Mouse (Mus musculus) heart, adult 8-10 months (tissue): Measurements from ENCODE around the gene Olfr1254. TPM values are rescaled to one million over a fixed set of nuclear protein-coding genes. Genes with fewer than 3 reads are reported as not detected.

Source experiments
- DNase-seq: peaks from one replicate; pipeline ENCODE4 v3.0.0; 2022; ENCODE audit warnings: low spot score
- total RNA-seq, 4 experiments: library from RNA; stranded (reverse); gene quantifications; 2 replicates each; pipeline ENCODE4 v1.2.4; 2022

The Olfr1254 gene
- total RNA-seq = not detected

DNA sequence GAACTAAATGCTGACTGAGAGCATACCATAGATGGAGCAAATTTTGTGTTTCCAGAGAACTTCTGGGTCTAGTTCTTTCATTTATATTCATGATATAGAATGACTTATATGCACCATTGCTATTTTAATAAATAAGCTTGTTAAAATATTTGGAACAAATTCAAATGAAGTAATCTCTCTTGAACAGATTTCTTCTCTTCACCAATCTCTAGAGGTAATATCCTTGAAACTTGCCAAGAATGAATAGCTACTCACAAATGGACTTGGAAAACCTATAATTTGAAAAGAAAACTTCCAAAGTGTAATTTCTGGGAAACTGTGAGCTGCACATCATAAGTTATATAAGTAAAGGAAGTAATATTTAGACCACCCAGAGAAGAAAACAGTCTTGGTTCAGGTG is at the start of gene Olfr1254:
Gene Olfr1254, minus strand, starts transcription at position 101 of the 400 bp plus-strand sequence.
- DNase-seq = no peak

DNA sequence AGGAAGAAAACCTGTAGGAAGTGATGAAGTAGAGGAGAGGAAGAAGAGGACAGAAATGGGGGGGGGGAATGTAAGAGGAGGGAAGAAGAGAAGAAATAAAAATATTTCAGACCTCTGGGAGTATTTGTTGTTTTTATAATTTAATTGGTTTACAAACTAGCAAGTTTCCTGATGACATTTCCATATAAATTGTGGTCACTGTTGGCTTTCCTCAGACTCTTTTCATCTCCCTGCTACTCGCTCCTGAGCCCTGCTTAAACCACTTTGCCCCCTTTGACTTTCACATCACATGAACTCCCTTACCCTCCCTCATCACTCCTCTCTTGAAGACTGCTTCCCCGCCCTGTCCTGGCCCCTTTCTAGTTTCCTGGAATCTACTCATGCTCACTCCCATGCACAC is 48.0 kb upstream of the Olfr1254 start, which contains the start of gene Olfr1256:
Gene Olfr1256, minus strand, starts transcription at position 101 of the 400 bp plus-strand sequence.
- DNase-seq = no peak

GRCm38 (mm10) chr2:89820216-89820615 is 26.8 kb upstream of the Olfr1254 start:
- no peak for DNase-seq

GRCm38 (mm10) chr2:89811751-89812150 is 18.3 kb upstream of the Olfr1254 start, which contains the start of gene Olfr1255:
Olfr1255 (plus strand) TSS chr2:89812051.
- no peak for DNase-seq

DNA sequence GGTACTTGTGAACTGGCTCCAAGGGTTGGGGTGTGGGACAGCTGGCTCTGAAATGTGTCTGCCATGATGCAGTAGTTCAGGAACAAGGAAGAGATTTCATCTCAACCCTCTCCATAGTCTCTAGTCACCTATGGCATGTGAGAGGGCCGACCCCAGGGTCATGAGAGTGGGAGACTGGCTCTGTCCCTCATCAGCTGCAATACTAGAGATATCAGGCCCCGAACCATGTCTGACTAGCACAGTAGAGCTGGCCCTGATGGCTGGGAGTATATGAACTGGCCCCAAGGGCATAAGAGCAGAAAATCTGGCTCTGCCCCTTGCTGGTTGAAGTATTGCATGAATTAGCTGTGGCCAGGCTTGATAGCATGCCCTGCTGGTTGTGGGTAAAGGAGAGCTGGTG is 17.3 kb upstream of the Olfr1254 start:
- no peak for DNase-seq

DNA sequence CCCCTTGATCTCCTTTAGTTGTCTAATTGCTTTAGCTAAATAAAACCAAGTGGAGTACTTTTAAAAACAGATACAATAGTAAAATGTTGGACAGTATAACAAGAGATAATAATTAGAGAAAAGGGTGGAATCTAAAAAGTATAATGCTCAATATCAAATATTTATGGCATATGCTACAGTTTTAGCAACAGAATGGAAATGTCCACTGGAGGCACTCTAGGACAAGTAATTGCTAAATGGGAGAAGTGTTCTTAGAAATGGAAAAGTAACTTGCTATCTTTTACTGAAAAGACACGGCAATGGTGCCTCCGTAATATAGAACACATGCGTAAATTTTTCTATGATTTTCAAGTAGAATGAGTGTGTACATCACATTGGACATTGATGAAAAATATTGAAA is 6.2 kb upstream of the Olfr1254 start:
- DNase-seq = no peak

DNA sequence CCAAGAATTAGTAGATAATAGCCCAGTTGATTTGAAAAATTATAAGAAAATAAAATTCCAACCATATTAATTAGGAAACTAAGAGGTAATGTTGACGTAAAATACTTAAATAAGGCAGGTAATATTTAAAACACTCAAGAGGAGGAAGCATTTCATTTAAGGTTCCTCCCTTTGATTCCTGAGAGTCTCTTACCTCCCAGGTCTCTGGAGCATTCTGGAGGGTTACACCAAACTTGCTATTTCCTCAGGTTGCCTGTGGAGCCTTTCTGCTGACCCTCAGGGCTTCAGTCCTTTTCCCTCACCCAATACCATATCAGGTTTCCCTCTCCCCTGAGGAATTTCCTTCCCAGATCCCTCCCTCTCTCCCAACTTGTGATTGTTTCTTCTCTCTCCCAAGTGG is 36.4 kb downstream of the Olfr1254 start, which contains the start of gene Olfr1253:
Gene Olfr1253, minus strand, starts transcription at position 101 of the 400 bp plus-strand sequence.
- no peak for DNase-seq

Other genes with a start within 250 kb of the Olfr1254 start
- gene Olfr1245, start 215.2 kb downstream of the Olfr1254 start, total RNA-seq = not detected
- gene Olfr1246, start 200.5 kb downstream of the Olfr1254 start, total RNA-seq = not detected
- gene Olfr1247, start 179.5 kb downstream of the Olfr1254 start, total RNA-seq = not detected
- not detected for gene Olfr1248, start 175.4 kb downstream of the Olfr1254 start, total RNA-seq
- gene Olfr1249, start 158.6 kb downstream of the Olfr1254 start, total RNA-seq = not detected
- gene Olfr1250, start 132.2 kb downstream of the Olfr1254 start, total RNA-seq = not detected
- gene Olfr1251, start 121.7 kb downstream of the Olfr1254 start, total RNA-seq = not detected
- gene Olfr1252, start 68.6 kb downstream of the Olfr1254 start, total RNA-seq = not detected
- not detected for gene Olfr1253, start 36.5 kb downstream of the Olfr1254 start, total RNA-seq
- not detected for gene Olfr1255, start 18.4 kb upstream of the Olfr1254 start, total RNA-seq
- not detected for gene Olfr1256, start 47.9 kb upstream of the Olfr1254 start, total RNA-seq
- gene Olfr48, start 54.6 kb upstream of the Olfr1254 start, total RNA-seq = not detected
- gene Olfr1257, start 84.8 kb upstream of the Olfr1254 start, total RNA-seq = not detected
- gene Olfr1258, start 133.7 kb upstream of the Olfr1254 start, total RNA-seq = not detected
- not detected for gene Olfr1259, start 155.0 kb upstream of the Olfr1254 start, total RNA-seq
- gene Olfr1260, start 180.7 kb upstream of the Olfr1254 start, total RNA-seq = not detected
- gene Olfr1261, start 197.6 kb upstream of the Olfr1254 start, total RNA-seq = not detected
- gene Olfr1262, start 206.5 kb upstream of the Olfr1254 start, total RNA-seq = not detected
- not detected for gene Olfr1263, start 218.5 kb upstream of the Olfr1254 start, total RNA-seq
- not detected for gene Olfr1264, start 232.0 kb upstream of the Olfr1254 start, total RNA-seq
- gene Olfr1265, start 241.7 kb upstream of the Olfr1254 start, total RNA-seq = not detected